11 mouse cellular contexts compared by ENCODE assay signal in the genomic region with DNA sequence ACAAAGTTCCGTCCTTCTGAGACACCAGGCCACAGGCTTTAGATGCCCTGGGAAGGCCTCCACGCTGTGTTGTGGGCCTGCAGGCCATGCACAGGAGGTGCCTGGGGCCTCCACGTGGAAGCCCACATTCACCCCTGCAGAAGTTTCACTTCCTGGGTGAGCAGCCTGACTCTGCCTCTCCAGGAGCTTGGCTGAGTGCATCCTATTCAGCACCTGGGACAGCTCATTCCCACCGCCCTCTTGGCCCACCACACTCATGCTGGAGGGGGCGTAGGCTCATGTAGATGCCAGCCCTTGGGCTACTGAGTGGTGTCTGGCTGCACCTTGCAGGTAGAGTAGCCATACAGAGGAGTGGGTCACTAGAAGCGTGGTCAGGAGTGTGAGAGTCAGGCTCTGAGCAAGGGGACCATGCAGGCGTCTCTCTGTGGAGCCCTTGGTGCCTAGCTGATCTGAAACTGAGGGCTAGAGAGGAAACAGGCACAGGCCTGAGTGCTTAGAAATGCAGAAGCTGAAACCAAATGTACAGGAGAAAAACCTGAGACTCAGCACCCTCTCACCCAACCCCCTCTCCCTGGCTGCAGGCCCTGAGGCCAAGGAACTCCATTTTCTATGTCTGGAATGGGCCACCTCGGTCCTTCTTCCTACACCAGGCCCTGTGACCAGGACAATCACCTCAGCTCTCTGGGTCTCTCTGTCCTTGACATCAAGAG. TPM values are rescaled to one million over a fixed set of nuclear protein-coding genes. Genes with fewer than 3 reads are reported as not detected.
DNase-seq lines count a peak whose midpoint lies in the region; ATAC-seq and TF ChIP-seq lines count a peak whose summit lies in the region.
"Had no signal": no experiment of that assay in that cellular context is flagged by ENCODE, and none has a peak within 500 bp of the region (broad histone marks: within the 10 kb centered on the region; RNA-seq: fewer than 3 reads in every experiment).

No protein-coding gene starts in this region.

- H3K27ac ChIP-seq in hindbrain, embryonic 13.5 days, result no peak overlapping the region
- no peak overlapping the region for H3K27ac ChIP-seq in hindbrain, postnatal 0 days
- H3K27ac ChIP-seq: embryonic facial prominence, embryonic 15.5 days; heart, embryonic 15.5 days had no signal

- no peak overlapping the region for H3K4me2 ChIP-seq in hindbrain, embryonic 13.5 days
- no peak overlapping the region for H3K4me2 ChIP-seq in hindbrain, postnatal 0 days (ENCODE audit: low read depth, low read length)
- H3K4me2 ChIP-seq: embryonic facial prominence, embryonic 15.5 days; heart, embryonic 15.5 days had no signal

- H3K4me1 ChIP-seq in hindbrain, embryonic 13.5 days (replicated peaks), result peaks cover 5% of the 10 kb centered on the region
- H3K4me1 ChIP-seq in hindbrain, postnatal 0 days (ENCODE audit: insufficient read depth, low read length), result peaks cover 2% of the 10 kb centered on the region; the same call in 1 of the 2 replicates

- no peak overlapping the region for H3K4me3 ChIP-seq in hindbrain, embryonic 13.5 days
- no peak overlapping the region for H3K4me3 ChIP-seq in hindbrain, postnatal 0 days (ENCODE audit: low read length)
- H3K4me3 ChIP-seq: embryonic facial prominence, embryonic 15.5 days had no signal

- no peak for ATAC-seq in hindbrain, embryonic 13.5 days (ENCODE audit: low FRiP score)
- ATAC-seq in hindbrain, postnatal 0 days, result no peak
- ATAC-seq in granulocyte monocyte progenitor cell, adult 5-6 weeks (replicated peaks; ENCODE audit: poor library complexity, severe bottlenecking), result peak; percentile 65
- no peak for ATAC-seq in erythroid progenitor cell, adult 5-6 weeks (replicated peaks; ENCODE audit: low FRiP score, poor library complexity, severe bottlenecking)

- no peak for DNase-seq in hindbrain, postnatal 0 days (ENCODE audit: low spot score)
- peak; percentile 52 for DNase-seq in ES-CJ7 (ENCODE audit: low read depth, low spot score)
- DNase-seq in naive thymus-derived CD4-positive, alpha-beta T cell, adult 2 months (ENCODE audit: low read depth), result peak; percentile 40
- DNase-seq in cerebellum, postnatal 36 days, result no peak
- no peak for DNase-seq in left cerebral cortex, adult 8-10 months (ENCODE audit: low spot score in 2 of 2)
- DNase-seq: kidney, postnatal 36 days had no signal

- TF ChIP-seq CTCF in hindbrain, postnatal 0 days (IDR thresholded peaks at IDR 0.05; ENCODE audit: low read depth), result no peak

- H3K9me3 ChIP-seq in hindbrain, embryonic 13.5 days, result no peaks in the 10 kb centered on the region
- no peaks in the 10 kb centered on the region for H3K9me3 ChIP-seq in hindbrain, postnatal 0 days (ENCODE audit: low read length)
- H3K9me3 ChIP-seq: embryonic facial prominence, embryonic 15.5 days; heart, embryonic 15.5 days had no signal

- WGBS in hindbrain, embryonic 13.5 days, result 64% methylated on average over 8 of the region's 8 CpGs
- 65% methylated on average over 8 of the region's 8 CpGs for whole genome bisulfite sequencing in hindbrain, postnatal 0 days

- H3K36me3 ChIP-seq in hindbrain, embryonic 13.5 days, result no peaks in the 10 kb centered on the region
- no peaks in the 10 kb centered on the region for H3K36me3 ChIP-seq in hindbrain, postnatal 0 days (ENCODE audit: insufficient read depth, low read length)
- H3K36me3 ChIP-seq: embryonic facial prominence, embryonic 15.5 days; heart, embryonic 15.5 days had no signal

- H3K27me3 ChIP-seq in hindbrain, embryonic 13.5 days, result no peaks in the 10 kb centered on the region
- no peaks in the 10 kb centered on the region for H3K27me3 ChIP-seq in hindbrain, postnatal 0 days (ENCODE audit: insufficient read depth, low read length)
- H3K27me3 ChIP-seq: embryonic facial prominence, embryonic 15.5 days had no signal

- 0 out of 2 replicates have a peak overlapping the region, but pooled peaks have one; percentile 3 for H3K9ac ChIP-seq in hindbrain, embryonic 13.5 days
- no peak overlapping the region for H3K9ac ChIP-seq in hindbrain, postnatal 0 days (replicated peaks; ENCODE audit: low read length)
- H3K9ac ChIP-seq: embryonic facial prominence, embryonic 15.5 days; heart, embryonic 15.5 days had no signal

RNA-seq across cellular contexts. Expression of a gene that starts 1.4 kb away (rescaled TPM):
- polyA plus RNA-seq in hindbrain, embryonic 13.5 days (2015; fragmentation: Nextera tagmentation; extraction: Ambion mirVana), result 3.8 and 5.3 TPM in 2 replicates
- 14.7 and 19.1 TPM in 2 replicates for total RNA-seq in hindbrain, postnatal 0 days (2014; rRNA removed)
- 10.3 and 10.9 TPM in 2 replicates for polyA plus RNA-seq in hindbrain, postnatal 0 days (2015; fragmentation: Nextera tagmentation; extraction: Ambion mirVana)
- 42.8 and 70.9 TPM in 2 replicates for total RNA-seq in granulocyte monocyte progenitor cell, adult 5-6 weeks (2014; fragmentation: Nextera tagmentation)
- 23.6 and 30.5 TPM in 2 replicates for total RNA-seq in granulocyte monocyte progenitor cell, adult 5-6 weeks (2017)
- 4.0 and 6.3 TPM in 2 replicates for total RNA-seq in erythroid progenitor cell, adult 5-6 weeks (2015; ENCODE audit: low replicate concordance)
- total RNA-seq in erythroid progenitor cell, adult 5-6 weeks (2017; ENCODE audit: low replicate concordance), result 0.98 and 5.0 TPM in 2 replicates
- total RNA-seq in left cerebral cortex, adult 8-10 months (2022), result 1 to 10 TPM; 7.5 to 7.9 (median 7.6) TPM

RNA-seq across cellular contexts. Expression of a gene that starts 14.4 kb away (rescaled TPM):
- 423 TPM in 2 replicates for polyA plus RNA-seq in hindbrain, embryonic 13.5 days (2015; fragmentation: Nextera tagmentation; extraction: Ambion mirVana)
- 622 and 633 TPM in 2 replicates for total RNA-seq in hindbrain, postnatal 0 days (2014; rRNA removed)
- polyA plus RNA-seq in hindbrain, postnatal 0 days (2015; fragmentation: Nextera tagmentation; extraction: Ambion mirVana), result 464 and 500 TPM in 2 replicates
- 125 and 132 TPM in 2 replicates for total RNA-seq in granulocyte monocyte progenitor cell, adult 5-6 weeks (2014; fragmentation: Nextera tagmentation)
- 69.5 and 74.3 TPM in 2 replicates for total RNA-seq in granulocyte monocyte progenitor cell, adult 5-6 weeks (2017)
- total RNA-seq in erythroid progenitor cell, adult 5-6 weeks (2015; ENCODE audit: low replicate concordance), result 32.1 and 42.3 TPM in 2 replicates
- total RNA-seq in erythroid progenitor cell, adult 5-6 weeks (2017; ENCODE audit: low replicate concordance), result 12.3 and 31.1 TPM in 2 replicates
- total RNA-seq in left cerebral cortex, adult 8-10 months (2022), result 100 to 1,000 TPM; 565 to 601 (median 593) TPM

RNA-seq across cellular contexts. Expression of a gene that starts 44.7 kb away (rescaled TPM):
- polyA plus RNA-seq in hindbrain, embryonic 13.5 days (2015; fragmentation: Nextera tagmentation; extraction: Ambion mirVana), result 1.3 and 2.0 TPM in 2 replicates
- total RNA-seq in hindbrain, postnatal 0 days (2014; rRNA removed), result 2.3 and 2.8 TPM in 2 replicates
- 1.7 and 2.3 TPM in 2 replicates for polyA plus RNA-seq in hindbrain, postnatal 0 days (2015; fragmentation: Nextera tagmentation; extraction: Ambion mirVana)
- 7.0 and 15.7 TPM in 2 replicates for total RNA-seq in granulocyte monocyte progenitor cell, adult 5-6 weeks (2014; fragmentation: Nextera tagmentation)
- total RNA-seq in granulocyte monocyte progenitor cell, adult 5-6 weeks (2017), result 9.9 and 10.8 TPM in 2 replicates
- 1.1 and 1.3 TPM in 2 replicates for total RNA-seq in erythroid progenitor cell, adult 5-6 weeks (2015; ENCODE audit: low replicate concordance)
- 3.4 and 3.7 TPM in 2 replicates for total RNA-seq in erythroid progenitor cell, adult 5-6 weeks (2017; ENCODE audit: low replicate concordance)
- 1 to 10 TPM; 1.2 to 1.6 (median 1.4) TPM for total RNA-seq in left cerebral cortex, adult 8-10 months (2022)

Comparison
In these comparisons a context has a peak if more than half of its experiments do, and no peak if none do; other contexts are left out.
1. DNase-seq: peak in ES-CJ7 (single experiment) and naive thymus-derived CD4-positive, alpha-beta T cell, adult 2 months (single experiment); none in hindbrain, postnatal 0 days (single experiment), cerebellum, postnatal 36 days (0 of 2) and left cerebral cortex, adult 8-10 months (0 of 2).